Mouse (Mus musculus): Measurements from ENCODE around the gene Bahcc1.

DNA sequence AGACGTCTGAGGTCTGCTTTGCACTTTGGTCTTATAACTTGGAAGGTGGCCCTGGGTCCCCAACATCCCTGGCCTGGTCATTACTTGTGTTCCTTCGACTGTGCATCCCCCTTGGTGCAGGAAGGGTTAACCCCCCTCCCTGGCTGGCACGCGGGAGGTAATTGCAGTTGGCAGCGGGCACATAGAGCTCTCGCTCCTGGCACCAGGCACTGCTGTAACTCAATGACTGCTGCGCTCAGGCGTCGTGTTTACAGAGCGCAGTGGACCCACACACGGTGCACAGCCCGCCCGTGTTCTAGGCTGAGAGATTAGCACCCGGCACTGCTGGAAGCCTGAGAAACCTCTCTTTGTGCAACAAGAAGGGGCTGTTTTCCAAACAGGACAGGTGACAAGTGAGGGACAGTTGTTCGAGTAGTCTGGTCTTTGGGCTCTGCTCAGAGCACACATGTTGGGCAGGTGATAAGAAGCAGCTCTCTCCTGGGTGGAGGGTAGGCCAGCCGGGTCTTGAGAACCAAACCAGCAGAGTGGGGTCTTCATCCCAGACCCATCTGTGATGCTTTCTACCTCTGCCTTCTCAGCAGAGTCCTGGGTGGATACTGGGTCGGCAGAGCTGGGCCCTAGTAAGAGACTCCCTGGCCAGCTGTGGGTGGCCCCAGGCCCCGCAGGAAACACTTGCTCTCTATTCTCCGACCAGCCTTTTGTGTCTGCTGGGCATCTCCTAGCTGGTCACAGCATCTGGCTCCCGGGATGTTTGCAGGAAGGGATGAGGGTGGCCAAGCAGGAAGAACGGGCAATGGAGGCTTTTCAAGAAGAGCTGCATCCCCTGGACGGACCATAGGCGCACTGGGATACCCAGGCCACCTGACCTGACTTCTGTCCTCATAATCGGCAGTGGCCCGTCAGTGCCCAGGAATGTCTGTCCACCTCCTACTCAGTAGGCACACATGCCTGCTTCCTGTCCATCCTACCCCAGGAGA, 27.3 kb downstream of the Bahcc1 start:
- TF ChIP-seq CTCF (IDR thresholded peaks at IDR 0.05; ENCODE audit: low read depth) (no peak), EP300 (IDR thresholded peaks at IDR 0.05; ENCODE audit: low read depth) (no peak)
